Mouse (Mus musculus): Measurements from ENCODE around the gene Tiam2.

GRCm38 (mm10) chr17:3448725-3449124 lies 122.4 kb downstream of the Tiam2 start:
- TF ChIP-seq CTCF (IDR thresholded peaks at IDR 0.05; ENCODE audit: low read depth, low read length), result peak; percentile 19
- no peak for TF ChIP-seq POLR2A (IDR thresholded peaks at IDR 0.05; ENCODE audit: insufficient read depth, low read length)
